Mouse (Mus musculus) ES-CJ7 (cell line): ENCODE measurements around the gene Cd4.

Source experiments
- DNase-seq: peaks from one replicate; pipeline ENCODE4 v3.0.0; 2011; ENCODE audit warnings: low read depth, low spot score

Cd4 gene

GRCm38 (mm10) chr6:124887986-124888385 lies at the start of gene Cd4:
Gene Cd4, minus strand, starts transcription at chr6:124888221.
- no peak for DNase-seq

DNA sequence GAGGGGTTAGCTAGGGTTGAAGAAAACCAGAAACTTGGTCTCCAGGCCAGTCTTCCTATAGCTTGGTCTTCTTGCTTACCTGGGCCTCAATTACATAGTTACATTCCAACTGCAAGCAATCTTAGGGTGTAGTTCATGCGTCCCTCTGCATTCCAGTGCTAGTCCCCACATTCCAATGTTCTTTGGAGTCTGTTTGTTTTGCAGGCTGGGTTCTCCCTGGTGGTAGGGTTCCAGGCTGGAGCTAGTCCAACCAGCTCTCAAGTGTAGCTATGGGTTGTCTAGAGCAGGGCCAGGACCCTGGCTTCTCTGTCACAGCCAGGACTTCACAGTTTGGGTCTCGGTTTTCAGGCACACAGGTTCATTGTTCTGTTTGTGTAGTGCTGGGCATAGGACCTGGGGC lies 49.5 kb upstream of the Cd4 start:
- DNase-seq: no peak

GRCm38 (mm10) chr6:124936681-124937080 lies 48.7 kb upstream of the Cd4 start:
- DNase-seq: no peak

DNA sequence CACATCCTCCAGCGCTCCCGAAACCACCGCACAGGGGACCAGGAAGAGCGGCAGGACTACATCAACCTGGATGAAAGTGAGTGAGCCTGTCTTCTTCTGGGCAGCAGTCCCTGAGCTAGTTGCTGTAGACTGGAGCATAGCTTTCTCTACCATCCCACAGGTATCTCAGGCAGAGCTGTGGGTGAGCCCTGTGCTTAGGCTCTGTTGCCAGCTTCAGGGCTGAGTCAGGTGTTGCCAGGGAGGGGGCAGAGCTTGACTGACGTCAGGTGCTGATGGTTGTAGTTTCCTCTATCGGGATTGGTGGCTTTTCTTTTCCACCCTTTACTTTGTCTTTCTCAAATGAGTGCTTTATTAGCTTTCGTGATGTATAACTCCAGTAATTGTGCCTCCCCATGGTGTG lies 46.6 kb upstream of the Cd4 start:
- DNase-seq: peak; percentile 4

- DNase-seq: no peak
Observed at GRCm38 (mm10) chr6:124933127-124933526, 45.1 kb upstream of the Cd4 start.

DNA sequence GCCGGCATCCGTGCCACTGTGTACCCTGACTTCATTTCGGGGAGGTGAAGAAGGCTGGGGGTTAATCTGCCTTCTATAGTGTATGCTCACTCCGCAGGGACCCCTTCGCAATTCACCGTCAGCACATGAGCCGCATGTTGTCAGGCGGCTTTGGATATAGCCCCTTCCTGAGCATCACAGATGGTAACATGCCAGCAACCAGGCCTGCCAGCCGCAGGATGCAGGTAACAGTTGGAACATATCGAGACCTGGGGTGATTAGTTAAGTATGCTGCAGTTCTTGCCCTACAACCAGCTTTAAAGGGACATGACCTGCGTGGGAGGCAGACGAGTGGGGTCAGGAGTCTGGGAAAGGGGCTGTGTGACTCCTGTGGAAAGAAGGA lies 44.3 kb upstream of the Cd4 start:
- no peak for DNase-seq

- DNase-seq: peak; percentile 70
Observed at GRCm38 (mm10) chr6:124931525-124932313, 43.7 kb upstream of the Cd4 start.

DNA sequence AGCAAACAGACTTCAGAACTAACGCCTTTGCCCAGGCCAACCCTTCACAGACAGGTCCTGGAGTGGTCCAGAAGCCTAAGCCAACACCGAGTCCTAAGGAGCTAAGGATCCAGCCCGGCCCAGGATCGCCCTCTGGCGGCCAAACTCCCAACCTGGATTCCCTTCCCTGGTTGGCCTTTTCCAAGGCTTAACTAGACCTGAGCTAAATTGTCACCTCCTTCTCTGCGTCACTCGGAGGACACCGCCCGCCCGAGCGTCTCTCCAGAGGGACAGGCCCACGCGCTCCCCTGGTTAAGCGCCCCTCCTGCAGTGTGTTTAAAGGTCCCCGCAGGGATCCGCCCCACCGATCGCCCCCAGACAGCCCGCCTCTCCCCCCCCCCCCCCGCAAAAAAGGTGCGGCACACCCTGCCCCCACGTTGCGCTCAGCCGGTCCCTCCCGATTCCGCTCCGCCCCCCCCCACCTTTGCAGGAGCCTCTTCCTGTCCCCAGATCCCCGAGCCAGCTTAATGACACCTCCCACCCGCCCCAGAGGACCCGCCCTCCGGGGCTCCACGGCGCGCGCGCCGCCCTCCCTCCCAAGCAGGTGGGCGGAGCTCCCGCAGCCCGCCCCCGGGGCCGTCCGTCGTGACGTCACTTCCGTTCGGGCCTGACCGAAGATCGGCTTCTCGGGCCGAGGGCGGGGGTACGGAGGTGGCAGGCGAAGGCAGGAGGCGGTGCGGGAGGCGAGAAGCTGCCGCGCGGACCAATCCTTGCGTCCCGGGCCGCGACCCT lies 42.9 kb upstream of the Cd4 start, which contains the start of gene Mlf2:
Mlf2 (plus strand) TSS at position 633 of the 771 bp plus-strand sequence.
- peak; percentile 99 for DNase-seq

DNA sequence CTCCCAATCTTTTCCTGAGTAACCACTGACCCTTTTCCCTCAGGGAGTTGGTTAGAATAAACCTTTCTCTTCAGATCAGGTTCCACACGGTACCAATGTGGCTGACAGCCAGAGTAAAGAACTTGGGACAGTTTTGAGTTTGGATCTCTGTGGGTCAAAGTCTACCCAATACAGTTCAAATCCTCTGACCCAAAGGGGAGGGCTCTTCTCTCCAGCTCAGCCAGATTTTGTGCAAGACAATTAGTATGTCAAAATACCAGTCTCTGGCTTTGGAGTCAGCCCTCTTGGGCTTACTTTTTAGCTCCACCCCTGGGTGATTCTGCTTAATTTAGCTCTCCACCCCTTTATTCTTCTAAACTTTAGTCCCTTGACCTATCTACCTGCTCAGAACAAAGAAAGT lies 42.2 kb upstream of the Cd4 start:
- no peak for DNase-seq

DNA sequence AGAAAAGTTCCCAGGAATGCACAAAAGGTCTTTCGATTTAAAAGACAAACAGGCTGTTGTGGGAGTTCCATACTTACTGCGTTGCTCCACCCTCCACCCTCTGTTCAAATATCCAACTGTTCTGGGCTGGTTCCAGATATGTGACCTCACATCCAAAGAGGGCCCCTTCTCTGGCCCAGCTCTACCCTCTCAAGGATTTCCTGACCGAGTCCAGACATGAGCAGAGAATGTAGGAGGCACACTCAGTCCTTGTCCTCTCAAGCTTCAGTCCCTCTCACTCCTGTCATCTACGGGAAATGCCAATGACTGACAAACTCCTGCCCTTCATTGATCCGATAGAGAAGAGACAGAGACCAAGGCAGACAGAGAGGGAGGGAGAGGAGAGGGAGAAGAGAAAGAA lies 37.9 kb upstream of the Cd4 start:
- DNase-seq: peak; percentile 42

DNA sequence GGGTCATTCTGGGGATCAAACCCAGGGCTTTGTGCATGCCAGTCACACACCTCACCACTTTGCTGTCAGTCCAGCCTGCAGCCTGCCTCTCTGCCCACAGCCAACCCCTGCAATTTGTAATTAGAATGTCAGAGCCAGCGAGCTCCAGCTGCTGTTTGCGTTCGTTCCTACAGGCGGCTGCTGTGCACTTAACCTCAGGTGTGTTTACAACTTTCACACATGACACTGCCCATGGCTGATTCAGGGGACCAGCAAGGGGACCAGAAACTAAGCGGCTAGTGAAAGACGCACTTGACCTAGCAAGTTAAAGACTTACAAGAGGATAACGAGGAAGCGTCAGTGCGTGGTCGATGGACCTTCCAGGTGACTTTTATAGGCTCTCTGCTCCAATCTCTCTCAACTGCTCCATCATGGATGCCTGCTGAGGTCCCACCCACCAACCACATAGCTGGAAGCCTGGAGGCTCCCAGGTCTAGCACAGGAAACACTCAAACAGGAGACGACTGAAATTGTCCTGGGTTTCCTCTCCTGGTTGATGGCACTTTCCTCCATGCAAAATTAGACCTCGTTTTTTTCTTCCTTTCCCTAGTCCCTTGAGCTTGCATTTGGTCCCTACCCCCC lies 37.3 kb upstream of the Cd4 start:
- DNase-seq: peak; percentile 53

DNA sequence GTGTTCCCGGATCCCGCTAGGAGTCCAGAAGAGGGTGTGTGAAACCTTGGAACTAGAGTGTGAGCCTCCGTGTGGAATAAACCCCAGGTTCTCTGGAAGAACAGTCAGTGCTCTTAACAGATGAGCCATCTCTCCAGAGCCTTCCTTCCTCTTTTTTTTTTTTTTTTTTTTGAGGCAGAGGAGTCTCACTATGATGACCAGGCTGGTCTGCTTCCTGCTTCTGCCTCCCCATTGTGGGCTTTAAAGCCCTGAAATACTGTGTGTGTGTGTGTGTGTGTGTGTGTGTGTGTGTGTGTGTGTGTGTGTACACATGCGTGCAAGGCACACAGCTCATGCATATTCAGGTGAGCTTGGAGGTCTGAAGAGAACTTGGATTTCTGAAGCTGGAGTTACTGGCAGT lies 33.5 kb upstream of the Cd4 start:
- no peak for DNase-seq

DNA sequence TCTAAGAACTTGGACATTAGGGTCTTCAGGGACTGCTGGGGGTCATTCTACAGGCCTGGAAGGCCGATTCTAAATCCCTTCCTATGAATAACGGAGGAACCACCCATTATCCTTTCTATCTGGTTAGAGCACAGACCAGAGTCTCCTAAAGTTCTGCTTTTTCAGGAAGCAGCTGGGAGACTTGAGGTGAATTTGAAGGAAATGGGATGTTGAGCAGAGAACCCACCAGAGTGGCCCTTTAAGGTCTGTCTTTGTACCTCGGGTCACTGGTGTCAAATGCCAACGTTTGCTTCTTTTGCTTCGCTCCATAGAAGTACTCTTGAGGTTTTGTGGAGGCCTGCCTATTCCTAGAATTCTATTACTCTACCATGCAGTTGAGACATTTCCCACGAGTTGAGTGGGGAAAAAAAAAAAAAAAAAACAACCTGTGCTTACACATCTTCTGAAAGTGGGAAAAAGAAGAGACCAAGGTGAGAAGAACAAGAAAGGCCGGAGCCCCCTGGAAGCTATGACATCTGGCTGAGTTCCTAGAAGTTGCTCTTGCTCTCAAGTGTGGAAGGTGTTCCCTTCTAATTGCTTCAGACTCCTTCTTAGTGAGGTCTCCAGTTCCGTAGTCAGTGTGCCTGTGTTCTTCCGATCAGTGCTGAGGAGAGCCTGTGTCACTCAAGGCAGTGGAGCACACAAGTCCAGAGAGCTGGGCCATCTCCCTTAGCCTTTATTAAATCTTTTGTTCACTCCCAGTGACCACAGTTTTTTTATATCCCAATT lies 32.5 kb upstream of the Cd4 start:
- peak; percentile 47 for DNase-seq

DNA sequence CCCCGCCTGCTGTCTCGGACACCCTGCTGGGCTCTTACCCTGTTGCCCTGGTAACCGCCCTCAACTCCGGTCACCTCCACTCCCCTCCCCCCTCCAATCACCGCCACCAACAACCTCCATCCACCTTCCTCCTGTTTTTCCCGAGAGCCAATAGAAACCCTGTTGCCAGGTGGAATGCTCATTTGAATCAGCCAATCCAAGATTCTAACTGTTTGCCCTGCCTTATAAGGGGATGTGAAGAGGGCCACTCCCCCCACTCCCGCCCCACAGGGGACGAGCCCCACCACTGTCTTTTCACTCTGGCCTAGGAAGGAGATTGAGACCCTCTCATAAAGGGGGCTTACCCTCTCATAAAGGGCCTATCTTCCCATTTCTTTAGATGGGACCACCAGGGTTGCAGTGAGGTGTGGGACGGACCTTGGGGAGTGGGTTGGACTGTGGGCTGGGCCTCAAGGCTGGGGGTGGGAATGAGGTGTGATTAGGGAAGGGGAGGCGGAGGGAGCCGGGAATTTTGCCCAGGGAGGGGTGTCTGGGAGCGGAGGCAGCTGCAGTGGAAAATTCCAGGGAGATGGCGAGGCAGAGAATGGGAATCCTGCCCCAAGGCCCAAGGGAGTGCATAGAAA lies 31.8 kb upstream of the Cd4 start, which contains the start of gene Ptms:
Ptms (minus strand) TSS at position 409 of the 623 bp plus-strand sequence.
- DNase-seq: peak; percentile 100

DNA sequence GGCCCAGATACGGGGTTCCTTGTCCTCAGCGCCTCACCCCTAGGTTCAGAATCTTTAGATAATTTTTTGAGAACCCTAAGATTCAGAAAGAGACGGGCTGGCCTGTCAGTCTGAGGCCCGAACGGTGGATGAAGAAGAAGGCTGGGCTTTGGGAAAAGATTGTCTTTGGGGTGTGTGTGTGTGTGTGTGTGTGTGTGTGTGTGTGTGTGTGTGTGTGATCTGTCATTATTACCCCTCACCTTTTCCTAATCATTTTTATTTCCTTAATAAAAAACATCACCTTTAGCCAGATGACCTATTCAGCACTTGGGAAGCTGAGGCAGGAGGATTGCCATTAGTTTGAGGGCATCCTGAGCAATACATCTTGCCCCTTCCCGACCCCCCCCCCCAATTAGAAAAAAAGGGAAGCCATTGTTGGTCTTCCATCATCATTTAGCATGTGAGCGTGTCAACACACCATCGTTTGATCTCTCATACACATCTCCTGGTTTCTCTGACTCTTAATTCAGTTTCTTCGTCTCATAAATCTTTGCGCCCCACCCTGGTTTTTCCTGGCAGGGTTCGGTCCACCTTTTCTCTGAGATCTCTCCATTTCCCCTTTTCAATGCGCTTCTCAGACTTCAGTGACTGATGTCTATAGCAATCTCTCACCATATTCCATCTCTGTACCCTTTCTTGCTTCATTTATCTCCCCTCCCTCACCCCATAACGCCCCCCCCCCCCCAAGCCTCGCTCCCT lies 31.0 kb upstream of the Cd4 start:
- DNase-seq: no peak

DNA sequence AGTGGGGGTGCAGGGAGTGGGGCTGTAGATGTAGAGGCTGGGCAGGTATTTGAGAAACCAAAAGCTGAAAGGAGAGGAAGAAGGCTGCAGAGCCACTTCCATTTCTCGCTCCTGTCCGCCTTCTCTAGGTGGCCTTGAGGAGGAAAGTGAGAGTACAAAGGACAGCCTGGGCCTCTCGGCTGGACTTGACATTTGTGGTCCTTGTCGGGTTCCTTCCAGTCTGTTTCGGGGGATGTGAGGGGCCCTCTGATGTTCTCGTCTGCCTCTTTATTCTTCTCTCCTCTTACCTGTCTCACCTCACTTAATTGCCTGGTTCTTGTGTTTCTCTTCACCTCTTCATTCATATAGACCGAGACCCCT lies 30.3 kb upstream of the Cd4 start:
- DNase-seq: no peak

DNA sequence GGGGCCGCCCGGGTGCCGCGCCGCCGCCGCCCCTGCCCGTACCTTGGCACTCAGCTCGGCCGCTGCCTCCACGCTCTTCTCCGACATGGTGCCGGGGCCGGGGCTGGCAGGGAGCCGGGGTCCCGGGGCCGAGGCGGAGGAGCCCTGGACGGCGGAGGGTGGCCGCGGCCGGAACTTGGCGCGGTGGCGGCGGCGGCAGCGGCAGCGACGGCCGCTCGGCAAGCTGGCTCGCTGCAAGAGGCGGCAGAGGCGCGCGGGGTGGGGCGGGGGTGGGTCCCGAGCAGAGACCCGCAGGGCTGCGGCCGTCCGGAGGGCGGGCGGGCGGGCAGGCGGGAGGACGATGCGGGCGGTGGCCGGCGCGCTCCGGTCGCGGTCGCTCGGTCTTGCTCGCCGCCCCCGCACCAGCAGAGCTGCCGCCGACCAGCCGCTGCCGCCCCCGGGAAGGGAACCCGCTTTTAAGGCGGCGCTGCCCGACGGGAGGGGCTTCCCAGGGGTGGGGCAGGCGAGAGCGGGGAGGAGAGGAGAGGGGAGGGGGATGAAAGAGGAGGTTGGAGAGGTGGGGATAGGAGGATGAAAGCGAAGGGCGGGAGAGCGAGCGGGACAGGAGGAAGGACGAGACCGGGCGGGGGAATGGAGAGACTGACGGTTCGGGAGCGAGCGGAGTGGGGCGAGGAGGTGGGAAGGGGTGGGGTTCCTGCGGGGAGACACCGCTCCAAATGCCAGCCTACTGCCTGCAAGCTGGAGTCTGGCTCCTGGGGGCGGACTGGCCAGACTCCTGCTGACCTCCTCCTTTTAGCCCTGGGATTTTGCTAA lies 29.7 kb upstream of the Cd4 start:
- peak; percentile 97 for DNase-seq

DNA sequence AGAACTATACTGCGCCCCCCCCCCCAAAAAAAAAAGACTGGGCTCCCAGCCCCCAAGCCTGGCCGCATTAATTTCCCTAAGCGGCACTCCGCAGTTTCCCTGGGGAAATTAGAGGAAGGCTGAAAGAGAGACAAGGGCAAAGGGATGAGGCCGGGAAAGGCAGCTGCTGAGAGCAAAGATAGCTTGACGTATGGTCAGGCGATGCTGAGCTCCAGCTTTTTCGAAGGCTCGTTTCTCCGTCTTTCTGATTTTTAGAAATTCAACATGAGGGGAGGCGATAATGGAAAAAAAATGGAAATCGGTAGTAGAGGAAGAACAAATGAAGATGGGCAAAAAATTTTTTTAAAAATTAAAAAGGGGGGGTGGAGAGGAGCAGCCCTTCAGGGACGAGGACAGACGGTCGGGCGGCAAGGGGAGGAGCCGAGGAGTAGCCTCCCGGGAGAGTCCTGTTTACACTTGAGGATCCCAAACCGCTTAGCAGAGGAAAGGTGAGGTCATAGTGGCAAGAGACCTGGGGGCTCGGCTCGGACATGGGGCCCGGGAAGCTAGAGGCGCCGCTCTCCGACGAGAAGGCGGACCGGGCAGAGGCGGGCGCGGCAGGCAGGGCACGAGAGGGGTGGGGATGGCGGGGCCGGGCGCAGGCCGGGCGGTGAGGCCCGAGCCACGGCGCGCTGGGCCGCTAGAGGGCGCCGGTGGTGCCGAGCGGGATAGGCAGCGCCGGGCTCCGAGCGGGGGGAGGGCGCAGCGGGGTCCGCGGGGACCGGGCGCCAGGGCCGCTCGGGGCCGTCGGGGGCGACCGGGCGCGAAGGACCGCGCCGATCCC lies 28.9 kb upstream of the Cd4 start:
- DNase-seq: peak; percentile 71
